Mouse (Mus musculus): ENCODE measurements around the gene Rita1. TPM values are rescaled to one million over a fixed set of nuclear protein-coding genes. Genes with fewer than 3 reads are reported as not detected.

Gene Rita1
- 10 to 100 TPM; 14.2 to 16.0 TPM for total RNA-seq (2021)
- polyA plus RNA-seq (2012; rRNA removed) = 15.3 and 21.7 TPM in 2 replicates
- long read RNA-seq, transcript Rita1-201 (3 exons, 1,573 nt) = major isoform, 8 of 15 reads
- long read RNA-seq, partial matches to known transcripts = 3 of 15 reads
- long read RNA-seq, other reads (novel, unspliced or antisense) = 3 of 15 reads

GRCm38 (mm10) chr5:120612442-120612821 is at the start of gene Rita1, which contains the start of gene Ddx54:
Gene Rita1, minus strand, starts transcription at chr5:120612589.
Gene Ddx54, plus strand, starts transcription at chr5:120612739.
- DNase-seq = peak; percentile 97 to 98
- Histone ChIP-seq H3K4me1 (ENCODE audit: control insufficient read depth, insufficient read depth, low read length) (peaks cover 6% of the 10 kb centered on the region), H3K4me3 (peak within 1 kb of the TSS; percentile 80), H3K9ac (ENCODE audit: low read depth, low read length) (peak within 1 kb of the TSS; percentile 78), H3K36me3 (ENCODE audit: control insufficient read depth, insufficient read depth, low read length) (no peaks in the 10 kb centered on the region), H3K27ac (peak within 1 kb of the TSS; percentile 99), H3K27me3 (ENCODE audit: control insufficient read depth, insufficient read depth, low read length) (no peaks in the 10 kb centered on the region), H3K79me2 (replicated peaks; ENCODE audit: control insufficient read depth, insufficient read depth, low read length) (no peaks in the 10 kb centered on the region; the same call in 1 of the 2 replicates)
- TF ChIP-seq CTCF (IDR thresholded peaks at IDR 0.05) (no peak), POLR2A (IDR thresholded peaks at IDR 0.05; ENCODE audit: insufficient read depth, low read depth, low read length) (peak; percentile 62; the same call in 1 of the 2 replicates), EP300 (IDR thresholded peaks at IDR 0.05; ENCODE audit: insufficient read depth, low read depth, low read length) (peak; percentile 93)
- WGBS = 1% methylated on average over 22 of the region's 22 CpGs
- intact Hi-C loops (cut with DNase I) = no loop called here

GRCm38 (mm10) chr5:120660816-120661215 is 48.4 kb upstream of the Rita1 start:
- no peak for DNase-seq
- Histone ChIP-seq H3K9ac (ENCODE audit: low read depth, low read length) (no peak overlapping the region), H3K36me3 (ENCODE audit: control insufficient read depth, insufficient read depth, low read length) (no peaks in the 10 kb centered on the region), H3K27me3 (ENCODE audit: control insufficient read depth, insufficient read depth, low read length) (no peaks in the 10 kb centered on the region), H3K79me2 (replicated peaks; ENCODE audit: control insufficient read depth, insufficient read depth, low read length) (no peaks in the 10 kb centered on the region), H3K4me1 (ENCODE audit: control insufficient read depth, insufficient read depth, low read length) (no peaks in the 10 kb centered on the region), H3K4me3 (no peak overlapping the region), H3K27ac (no peak overlapping the region)
- 42% methylated on average over 5 of the region's 5 CpGs for WGBS
- TF ChIP-seq EP300 (IDR thresholded peaks at IDR 0.05; ENCODE audit: insufficient read depth, low read depth, low read length) (no peak), CTCF (IDR thresholded peaks at IDR 0.05) (no peak), POLR2A (IDR thresholded peaks at IDR 0.05; ENCODE audit: insufficient read depth, low read depth, low read length) (no peak)
- intact Hi-C loops (cut with DNase I) = no loop called here

GRCm38 (mm10) chr5:120656281-120656751 is 43.9 kb upstream of the Rita1 start:
- Histone ChIP-seq H3K27me3 (ENCODE audit: control insufficient read depth, insufficient read depth, low read length) (no peaks in the 10 kb centered on the region), H3K79me2 (replicated peaks; ENCODE audit: control insufficient read depth, insufficient read depth, low read length) (no peaks in the 10 kb centered on the region), H3K4me3 (no peak overlapping the region), H3K36me3 (ENCODE audit: control insufficient read depth, insufficient read depth, low read length) (no peaks in the 10 kb centered on the region), H3K4me1 (ENCODE audit: control insufficient read depth, insufficient read depth, low read length) (no peaks in the 10 kb centered on the region), H3K9ac (ENCODE audit: low read depth, low read length) (no peak overlapping the region), H3K27ac (no peak overlapping the region)
- DNase-seq = peak in 1 of 2 experiments; percentile 32
- intact Hi-C loops (cut with DNase I) = no loop called here
- no peak for TF ChIP-seq EP300 (IDR thresholded peaks at IDR 0.05; ENCODE audit: insufficient read depth, low read depth, low read length)
- TF ChIP-seq CTCF (IDR thresholded peaks at IDR 0.05) = no peak
- TF ChIP-seq POLR2A (IDR thresholded peaks at IDR 0.05; ENCODE audit: insufficient read depth, low read depth, low read length) = no peak
- WGBS = 74% methylated on average over 12 of the region's 12 CpGs

GRCm38 (mm10) chr5:120653873-120654272 is 41.5 kb upstream of the Rita1 start:
- no peak for DNase-seq
- Histone ChIP-seq H3K27ac (no peak overlapping the region), H3K27me3 (ENCODE audit: control insufficient read depth, insufficient read depth, low read length) (peaks cover 1% of the 10 kb centered on the region; the same call in 1 of the 2 replicates), H3K4me1 (ENCODE audit: control insufficient read depth, insufficient read depth, low read length) (no peaks in the 10 kb centered on the region), H3K4me3 (no peak overlapping the region), H3K79me2 (replicated peaks; ENCODE audit: control insufficient read depth, insufficient read depth, low read length) (no peaks in the 10 kb centered on the region), H3K36me3 (ENCODE audit: control insufficient read depth, insufficient read depth, low read length) (no peaks in the 10 kb centered on the region), H3K9ac (ENCODE audit: low read depth, low read length) (no peak overlapping the region)
- 92% methylated on average over 2 of the region's 2 CpGs for WGBS
- no peak for TF ChIP-seq POLR2A (IDR thresholded peaks at IDR 0.05; ENCODE audit: insufficient read depth, low read depth, low read length)
- TF ChIP-seq CTCF (IDR thresholded peaks at IDR 0.05) = no peak
- TF ChIP-seq EP300 (IDR thresholded peaks at IDR 0.05; ENCODE audit: insufficient read depth, low read depth, low read length) = no peak
- intact Hi-C loops (cut with DNase I) = no loop called here

- H3K27me3 ChIP-seq (ENCODE audit: control insufficient read depth, insufficient read depth, low read length) = peaks cover 4% of the 10 kb centered on the region
- H3K79me2 ChIP-seq (replicated peaks; ENCODE audit: control insufficient read depth, insufficient read depth, low read length) = no peaks in the 10 kb centered on the region
- 81% methylated on average over 28 of the region's 28 CpGs for WGBS
- H3K9ac ChIP-seq (ENCODE audit: low read depth, low read length) = no peak overlapping the region
- TF ChIP-seq EP300 (IDR thresholded peaks at IDR 0.05; ENCODE audit: insufficient read depth, low read depth, low read length) = no peak
- no peak for TF ChIP-seq POLR2A (IDR thresholded peaks at IDR 0.05; ENCODE audit: insufficient read depth, low read depth, low read length)
- TF ChIP-seq CTCF (IDR thresholded peaks at IDR 0.05) = no peak
- DNase-seq = no peak
- 0 out of 2 replicates have a peak, but pooled peaks cover 1% of the 10 kb centered on the region for H3K4me1 ChIP-seq (ENCODE audit: control insufficient read depth, insufficient read depth, low read length)
- no peaks in the 10 kb centered on the region for H3K36me3 ChIP-seq (ENCODE audit: control insufficient read depth, insufficient read depth, low read length)
- H3K4me3 ChIP-seq = no peak overlapping the region
- H3K27ac ChIP-seq = no peak overlapping the region
- intact Hi-C loops (cut with DNase I) = no loop called here
Measured at GRCm38 (mm10) chr5:120652915-120653701, 40.7 kb upstream of the Rita1 start.

GRCm38 (mm10) chr5:120651230-120651629 is 38.8 kb upstream of the Rita1 start:
- H3K27me3 ChIP-seq (ENCODE audit: control insufficient read depth, insufficient read depth, low read length) = peaks cover 4% of the 10 kb centered on the region
- 47% methylated on average over 5 of the region's 5 CpGs for WGBS
- no peaks in the 10 kb centered on the region for H3K36me3 ChIP-seq (ENCODE audit: control insufficient read depth, insufficient read depth, low read length)
- no peak overlapping the region for H3K27ac ChIP-seq
- TF ChIP-seq EP300 (IDR thresholded peaks at IDR 0.05; ENCODE audit: insufficient read depth, low read depth, low read length) (no peak), POLR2A (IDR thresholded peaks at IDR 0.05; ENCODE audit: insufficient read depth, low read depth, low read length) (no peak), CTCF (IDR thresholded peaks at IDR 0.05) (no peak)
- no peaks in the 10 kb centered on the region for H3K79me2 ChIP-seq (replicated peaks; ENCODE audit: control insufficient read depth, insufficient read depth, low read length)
- no peak overlapping the region for H3K9ac ChIP-seq (ENCODE audit: low read depth, low read length)
- no peak for DNase-seq
- no peak overlapping the region for H3K4me3 ChIP-seq
- intact Hi-C loops (cut with DNase I) = no loop called here
- H3K4me1 ChIP-seq (ENCODE audit: control insufficient read depth, insufficient read depth, low read length) = 0 out of 2 replicates have a peak, but pooled peaks cover 1% of the 10 kb centered on the region

Measured in heart, adult 2 months (tissue).